Mouse (Mus musculus) adrenal gland, adult 8-10 months (tissue): Measurements from ENCODE around the gene Enkd1. TPM values are rescaled to one million over a fixed set of nuclear protein-coding genes. Genes with fewer than 3 reads are reported as not detected.
A peak's percentile ranks its signal among the peaks of the same experiment; 100 is the strongest.

Source experiments
- DNase-seq: peaks from one replicate; pipeline ENCODE4 v3.0.0; 2022
- total RNA-seq, 4 experiments: library from RNA; stranded (reverse); gene quantifications; 2 replicates each; pipeline ENCODE4 v1.2.4; 2022

The Enkd1 gene
- total RNA-seq, 4 experiments from 2014 or later: 4.6 to 8.1 (median 5.8) TPM

- peak; percentile 91 for DNase-seq
Observed at GRCm38 (mm10) chr8:105700966-105701824, 6.8 kb downstream of the Enkd1 start, which contains the start of the genes Acd and Pard6a. Gene Acd (minus strand): TSS chr8:105701102. Gene Pard6a (plus strand): TSS chr8:105701148.

GRCm38 (mm10) chr8:105700566-105700965 is 7.4 kb downstream of the Enkd1 start:
- no peak for DNase-seq

- no peak for DNase-seq
Observed at GRCm38 (mm10) chr8:105699488-105700215, 8.4 kb downstream of the Enkd1 start.

- DNase-seq: no peak
Observed at GRCm38 (mm10) chr8:105698734-105699133, 9.3 kb downstream of the Enkd1 start.

DNA sequence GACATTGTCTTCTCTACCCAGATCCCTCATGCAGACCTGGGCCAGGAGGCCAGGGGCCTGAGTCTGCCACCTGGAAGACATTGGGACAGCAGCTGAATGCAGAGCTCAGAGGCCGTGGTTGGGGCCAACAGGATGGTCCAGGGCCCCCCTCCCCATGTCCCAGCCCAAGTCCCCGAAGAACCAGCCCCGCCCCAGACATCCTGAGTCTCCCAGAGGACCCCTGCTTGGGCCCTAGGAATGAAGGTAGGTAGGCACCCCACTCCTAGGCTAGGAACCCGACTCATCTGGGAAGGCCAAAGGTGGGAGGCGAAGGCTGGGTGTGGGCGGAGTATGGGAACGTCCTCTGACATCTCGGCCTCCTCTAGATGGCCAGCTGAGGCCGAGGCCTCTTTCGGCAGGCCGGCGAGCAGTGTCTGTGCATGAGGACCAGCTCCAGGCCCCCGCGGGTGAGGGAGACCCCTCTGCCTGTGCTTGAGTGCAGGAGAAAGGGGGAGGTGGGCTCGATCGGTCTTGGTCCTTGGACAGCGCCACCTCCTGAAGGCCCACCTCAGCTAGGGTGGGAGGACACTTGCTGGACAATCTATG is 10.7 kb downstream of the Enkd1 start:
- no peak for DNase-seq

- DNase-seq: no peak
Observed at GRCm38 (mm10) chr8:105695080-105695780, 12.8 kb downstream of the Enkd1 start.

DNA sequence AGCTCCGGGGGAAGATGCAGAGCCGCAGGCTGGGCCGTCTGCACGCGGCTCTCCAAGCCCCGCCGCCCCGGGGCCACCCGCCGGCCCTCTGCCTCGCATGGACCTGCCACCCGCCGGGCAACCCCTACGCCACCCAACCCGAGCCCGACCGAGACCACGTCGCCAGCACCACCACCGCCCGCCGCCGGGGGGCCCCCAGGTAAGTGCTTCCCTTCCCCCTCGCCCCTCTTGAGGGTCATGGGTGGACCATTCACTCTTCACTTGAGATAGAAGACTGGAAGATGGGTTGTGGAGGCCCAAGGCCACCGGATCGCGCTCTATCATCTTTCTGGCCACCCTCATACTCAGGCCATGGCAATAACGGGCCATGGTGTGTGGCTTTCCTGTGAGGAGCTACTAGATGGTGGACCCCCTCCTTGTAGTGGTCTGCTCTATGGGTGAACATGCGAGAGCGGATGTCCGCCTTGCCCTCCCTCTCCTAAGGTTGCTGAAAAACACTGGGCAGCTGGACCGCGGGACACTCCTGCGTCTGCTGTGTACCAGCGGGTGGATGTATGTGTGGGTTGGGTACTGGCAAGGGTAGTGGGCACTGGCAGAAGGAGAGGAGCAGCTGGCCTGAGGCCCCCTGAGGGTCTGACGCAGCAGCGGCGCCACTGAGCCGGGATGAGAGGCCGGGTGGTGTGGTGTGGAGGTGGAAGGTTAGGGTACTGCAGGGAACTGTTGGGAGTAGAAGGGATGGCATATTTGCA is 13.8 kb downstream of the Enkd1 start:
- no peak for DNase-seq

- DNase-seq: no peak
Observed at GRCm38 (mm10) chr8:105693648-105694047, 14.4 kb downstream of the Enkd1 start.

GRCm38 (mm10) chr8:105692449-105693182 is 15.4 kb downstream of the Enkd1 start:
- no peak for DNase-seq

DNA sequence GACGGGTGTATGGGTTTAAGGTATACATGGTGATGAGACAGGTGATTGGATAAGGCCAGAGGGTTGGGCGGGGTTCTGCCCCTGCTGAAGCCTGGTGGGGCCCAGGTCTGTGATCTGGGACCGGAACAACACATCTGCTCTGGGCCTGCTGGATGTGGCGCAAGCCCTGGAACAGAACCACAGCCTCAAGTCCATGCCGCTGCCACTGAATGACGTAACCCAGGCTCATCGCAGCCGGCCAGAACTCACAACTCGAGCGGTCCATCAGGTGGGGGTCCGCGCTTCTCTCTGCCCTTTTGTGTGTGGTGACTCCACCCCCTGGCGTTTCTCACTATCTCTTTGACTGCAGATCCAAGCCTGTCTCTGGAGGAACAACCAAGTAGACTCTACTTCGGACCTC is 17.0 kb downstream of the Enkd1 start:
- no peak for DNase-seq

GRCm38 (mm10) chr8:105689983-105690360 is 18.0 kb downstream of the Enkd1 start:
- DNase-seq: no peak

- no peak for DNase-seq
Observed at GRCm38 (mm10) chr8:105689256-105689982, 18.6 kb downstream of the Enkd1 start.

GRCm38 (mm10) chr8:105688242-105688752 is 19.7 kb downstream of the Enkd1 start:
- DNase-seq: no peak

DNA sequence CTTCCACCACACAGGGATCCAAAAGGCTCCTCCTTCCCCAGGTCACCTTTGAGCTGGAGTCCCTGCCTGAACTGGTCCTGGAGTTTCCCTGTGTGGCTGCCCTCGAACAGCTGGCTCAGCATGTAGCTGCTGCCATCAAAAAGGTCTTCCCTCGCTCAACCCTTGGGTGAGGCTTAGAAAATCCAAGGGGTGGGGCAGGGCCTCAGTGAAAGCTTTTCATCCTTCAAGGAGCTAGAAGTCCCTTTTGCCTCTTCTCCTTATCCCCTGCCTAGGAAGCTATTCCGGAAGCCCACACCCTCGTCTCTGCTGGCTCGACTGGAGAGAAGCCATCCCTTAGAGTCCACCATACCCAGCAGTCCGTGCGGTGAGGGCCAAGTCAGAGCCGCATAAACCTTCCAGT is 20.5 kb downstream of the Enkd1 start:
- no peak for DNase-seq

DNA sequence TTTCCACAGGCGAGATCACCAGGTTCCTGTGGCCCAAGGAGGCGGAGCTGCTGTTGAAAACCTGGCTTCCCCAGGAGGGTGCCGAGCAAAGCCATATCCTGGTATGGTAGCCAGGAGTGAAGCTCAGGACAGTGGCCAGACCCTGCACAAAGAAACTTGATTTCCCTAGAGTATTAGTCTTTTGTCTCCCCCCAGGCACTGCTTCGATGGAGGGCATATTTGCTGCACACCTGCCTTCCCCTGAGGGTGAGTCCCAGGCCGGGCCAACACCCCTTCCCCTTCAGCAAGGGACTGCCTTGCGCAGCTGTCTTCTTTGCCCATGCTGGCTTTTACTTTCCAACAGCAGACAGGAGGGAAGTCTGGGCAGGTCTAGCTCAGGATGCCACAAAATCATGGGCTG is 21.5 kb downstream of the Enkd1 start:
- DNase-seq: no peak

DNA sequence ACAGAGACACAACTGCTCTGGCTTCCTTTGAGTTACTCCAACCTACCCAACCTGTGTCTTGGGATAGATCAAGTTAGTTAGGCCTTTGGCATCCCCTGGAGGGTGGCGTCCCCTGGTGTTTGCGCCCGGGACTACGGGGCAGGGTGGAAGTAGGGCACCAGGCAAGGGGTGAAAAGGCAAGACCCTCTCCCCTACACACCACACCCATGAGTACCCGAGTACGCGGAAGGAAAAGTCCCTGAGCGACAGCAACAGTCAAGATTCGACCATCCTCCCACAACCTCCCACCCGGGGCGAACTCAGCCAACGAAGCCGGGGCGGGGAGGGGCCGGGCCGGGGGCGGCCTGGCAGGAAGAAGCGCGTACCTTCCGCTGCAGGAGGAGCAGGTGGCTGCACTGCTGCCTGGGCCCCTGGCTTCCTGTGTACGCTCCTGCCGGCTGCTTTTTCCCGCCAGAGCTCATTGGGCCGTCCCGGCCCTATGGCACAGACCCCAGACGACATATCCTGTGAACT is 22.2 kb downstream of the Enkd1 start, which contains the start of gene Carmil2:
Carmil2 (plus strand) TSS at position 479 of the 513 bp plus-strand sequence.
- DNase-seq: no peak

- no peak for DNase-seq
Observed at GRCm38 (mm10) chr8:105685325-105685724, 22.7 kb downstream of the Enkd1 start.

DNA sequence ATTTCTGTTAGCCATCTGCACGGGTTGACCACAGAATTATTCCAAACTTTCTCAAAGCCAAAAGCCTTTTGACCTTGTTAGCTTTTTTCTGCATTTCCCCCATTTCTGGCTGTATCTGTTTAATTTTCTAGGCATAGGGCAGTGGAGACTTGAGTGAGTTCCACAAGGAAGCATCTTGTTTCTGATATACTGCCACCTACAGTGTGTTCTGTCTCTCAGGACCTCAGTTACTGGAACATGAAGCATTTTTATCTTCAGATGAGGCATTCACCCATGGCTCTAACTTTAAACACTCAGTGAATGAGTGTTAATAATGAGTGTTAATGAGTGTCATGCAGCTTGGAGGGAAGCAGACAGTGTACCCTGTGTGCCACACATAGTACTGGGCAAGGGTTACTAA is 30.1 kb downstream of the Enkd1 start:
- no peak for DNase-seq

DNA sequence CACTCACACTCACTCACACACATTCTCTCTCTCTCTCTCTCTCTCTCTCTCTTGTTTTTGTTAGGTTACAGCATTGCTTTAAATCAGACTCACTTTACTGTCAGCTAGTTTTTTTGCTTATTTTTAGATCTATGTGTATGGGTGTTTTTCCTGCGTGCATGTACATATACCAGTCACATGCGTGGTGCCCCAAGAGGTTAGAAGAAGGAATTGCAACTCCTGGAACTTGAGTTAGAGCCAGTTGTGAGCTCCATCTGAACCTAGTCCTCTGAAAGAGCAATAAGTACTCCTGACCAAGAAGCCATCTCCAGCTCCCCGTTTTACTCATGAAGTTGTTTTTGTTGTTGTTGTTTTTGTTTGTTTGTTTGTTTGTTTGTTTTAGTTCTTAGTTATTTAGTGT is 46.8 kb downstream of the Enkd1 start:
- no peak for DNase-seq

DNA sequence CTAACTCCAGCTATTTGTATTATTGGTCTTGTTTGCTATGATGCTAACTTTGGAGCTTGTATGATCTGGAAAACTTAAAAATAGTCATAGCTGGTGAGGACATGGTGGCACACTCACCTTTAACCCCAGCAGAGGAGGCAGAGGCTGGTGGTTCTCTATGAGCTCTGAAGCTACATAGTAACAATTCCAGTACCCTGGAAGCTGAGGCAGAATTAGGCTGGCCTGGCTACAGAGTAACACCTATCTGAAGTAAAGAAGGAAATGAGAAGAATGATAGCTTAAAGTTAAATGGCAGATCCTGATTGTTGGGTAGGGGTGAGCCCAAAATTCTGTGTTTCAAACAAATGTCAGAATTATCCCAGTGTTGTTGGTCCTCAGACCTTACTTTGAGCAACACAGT is 50.4 kb downstream of the Enkd1 start:
- no peak for DNase-seq
